Mouse (Mus musculus): ENCODE measurements around the gene Fibp. TPM values are rescaled to one million over a fixed set of nuclear protein-coding genes. Genes with fewer than 3 reads are reported as not detected.

The Fibp gene
- polyA plus RNA-seq, 1 experiment: 143 TPM

DNA sequence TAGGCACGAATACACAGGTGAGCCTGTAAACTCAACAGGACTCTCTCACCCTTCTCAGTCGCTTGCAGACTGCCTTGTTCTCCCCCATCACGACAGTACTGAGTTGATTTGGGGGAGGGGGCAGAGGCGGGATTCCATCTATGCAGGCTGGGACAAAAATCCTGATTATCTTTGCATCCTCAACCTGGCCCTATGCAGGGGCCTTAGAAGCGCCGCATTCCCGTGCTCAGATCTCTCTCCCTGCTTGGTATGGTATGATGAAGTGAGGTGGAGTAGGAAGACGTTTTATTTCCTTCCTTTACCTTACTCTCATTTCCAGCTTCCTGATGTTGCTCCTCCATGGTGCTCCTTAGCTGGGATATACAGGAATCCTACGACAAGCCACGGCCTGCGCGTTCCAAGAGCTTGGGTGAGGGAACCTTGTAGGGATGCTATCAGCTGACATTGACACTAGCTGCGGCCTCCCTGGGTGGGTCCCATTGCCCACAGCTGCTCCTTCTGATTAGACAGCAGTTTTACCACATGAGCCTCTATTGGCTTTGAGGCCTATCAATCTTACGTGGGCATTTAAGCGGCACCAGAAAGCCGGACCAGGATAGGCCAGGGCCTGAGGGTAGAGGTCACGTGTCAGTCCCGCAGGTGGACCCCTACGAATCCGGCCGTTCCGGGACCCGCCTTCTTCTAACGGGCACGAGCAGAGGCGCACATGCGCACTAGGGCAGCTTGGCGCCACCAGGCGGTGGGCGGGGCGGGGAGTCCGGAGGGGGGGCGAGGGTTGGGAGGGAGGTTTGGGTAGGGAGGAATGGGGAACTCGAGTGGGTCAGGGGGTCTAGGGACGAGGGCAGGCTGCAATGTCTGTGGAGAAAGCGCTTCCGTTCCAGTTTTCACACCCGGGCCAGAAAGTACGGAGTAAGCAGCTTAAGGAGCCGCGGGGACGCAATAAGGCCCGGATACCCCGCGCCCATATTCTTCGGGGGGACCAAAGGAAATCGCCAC is 49.9 kb downstream of the Fibp start, which contains the start of gene Snx32:
Gene Snx32 (minus strand): TSS at position 508 of the 996 bp plus-strand sequence.
- Histone ChIP-seq H3K4me3 (ENCODE audit: low read depth, low read length) (peak within 1 kb of the TSS; percentile 66), H3K27me3 (ENCODE audit: control insufficient read depth, insufficient read depth, low read length) (no peaks in the 10 kb centered on the region), H3K36me3 (ENCODE audit: control insufficient read depth, insufficient read depth, low read length) (no peaks in the 10 kb centered on the region), H3K27ac (ENCODE audit: insufficient read depth, low read depth, low read length) (peak within 1 kb of the TSS; percentile 26; the same call in 1 of the 2 replicates), H3K4me1 (ENCODE audit: control insufficient read depth, insufficient read depth, insufficient read length, low read length) (peaks cover 17% of the 10 kb centered on the region)
- TF ChIP-seq CTCF (IDR thresholded peaks at IDR 0.05; ENCODE audit: extremely low read depth, insufficient read length, insufficient replicate concordance, low read depth, low read length): peak; percentile 20; the same call in 1 of the 2 replicates
- no peak for TF ChIP-seq POLR2A (IDR thresholded peaks at IDR 0.05; ENCODE audit: low read depth, low read length)
- WGBS: 4% methylated on average over 47 of the region's 47 CpGs

GRCm38 (mm10) chr19:5511074-5511632 is 50.7 kb downstream of the Fibp start:
- peaks cover 23% of the 10 kb centered on the region for H3K4me1 ChIP-seq (ENCODE audit: control insufficient read depth, insufficient read depth, insufficient read length, low read length)
- WGBS: 31% methylated on average over 14 of the region's 15 CpGs
- peak overlapping the region; percentile 66 for H3K4me3 ChIP-seq (ENCODE audit: low read depth, low read length)
- H3K36me3 ChIP-seq (ENCODE audit: control insufficient read depth, insufficient read depth, low read length): no peaks in the 10 kb centered on the region
- no peak for TF ChIP-seq POLR2A (IDR thresholded peaks at IDR 0.05; ENCODE audit: low read depth, low read length)
- no peak for TF ChIP-seq CTCF (IDR thresholded peaks at IDR 0.05; ENCODE audit: extremely low read depth, insufficient read length, insufficient replicate concordance, low read depth, low read length)
- H3K27me3 ChIP-seq (ENCODE audit: control insufficient read depth, insufficient read depth, low read length): no peaks in the 10 kb centered on the region
- H3K27ac ChIP-seq (ENCODE audit: insufficient read depth, low read depth, low read length): no peak overlapping the region

DNA sequence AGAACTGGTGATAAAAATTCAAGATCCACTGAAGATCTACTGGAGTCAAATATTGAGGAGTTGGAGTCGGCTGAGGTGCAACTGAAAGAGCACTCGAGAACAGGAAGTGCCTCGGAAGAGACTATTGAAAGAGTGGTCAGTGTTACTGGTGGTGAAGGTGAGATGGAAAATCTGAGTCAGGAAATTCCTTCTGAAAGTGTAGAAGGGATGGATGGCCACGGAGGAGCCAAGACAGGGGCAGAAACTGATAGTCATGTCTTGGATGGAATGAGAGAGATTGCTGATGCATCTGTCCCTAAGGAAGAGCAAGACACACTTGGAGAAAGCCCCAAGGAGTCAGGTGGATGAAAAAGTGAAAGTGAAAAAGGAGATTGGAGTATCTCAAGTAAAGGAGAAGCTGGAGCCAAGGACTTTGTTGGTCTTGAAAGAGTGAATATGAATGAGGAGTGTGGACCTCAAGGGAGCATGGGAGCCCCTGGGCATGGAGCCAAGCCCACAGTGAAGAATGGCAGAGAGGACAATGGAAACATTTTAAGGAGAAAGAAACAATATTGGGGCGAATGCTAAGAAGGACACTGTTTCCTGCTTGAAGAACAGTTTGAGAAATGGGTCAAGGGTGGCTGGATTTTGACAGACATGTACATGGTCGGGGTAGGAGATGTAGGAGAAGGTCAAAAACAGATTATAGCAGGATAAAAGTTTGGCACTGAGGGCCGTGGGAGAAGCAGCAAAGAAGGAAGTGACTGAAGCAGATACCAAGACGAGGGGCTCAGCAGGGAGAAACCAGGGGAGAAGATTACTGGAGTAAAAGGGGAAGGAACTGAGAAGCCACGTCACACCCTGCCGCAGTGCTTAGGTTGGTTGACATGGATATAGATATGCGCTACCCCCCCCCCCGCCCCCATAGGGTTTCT is 51.9 kb downstream of the Fibp start:
- no peaks in the 10 kb centered on the region for H3K27me3 ChIP-seq (ENCODE audit: control insufficient read depth, insufficient read depth, low read length)
- H3K4me1 ChIP-seq (ENCODE audit: control insufficient read depth, insufficient read depth, insufficient read length, low read length): peaks cover 30% of the 10 kb centered on the region
- H3K27ac ChIP-seq (ENCODE audit: insufficient read depth, low read depth, low read length): no peak overlapping the region; the same call in 1 of the 2 replicates
- no peak for TF ChIP-seq CTCF (IDR thresholded peaks at IDR 0.05; ENCODE audit: extremely low read depth, insufficient read length, insufficient replicate concordance, low read depth, low read length)
- no peak for TF ChIP-seq POLR2A (IDR thresholded peaks at IDR 0.05; ENCODE audit: low read depth, low read length)
- no peak overlapping the region for H3K4me3 ChIP-seq (ENCODE audit: low read depth, low read length)
- H3K36me3 ChIP-seq (ENCODE audit: control insufficient read depth, insufficient read depth, low read length): no peaks in the 10 kb centered on the region
- 48% methylated on average over 12 of the region's 12 CpGs for WGBS

GRCm38 (mm10) chr19:5513005-5513349 is 52.6 kb downstream of the Fibp start:
- 81% methylated on average over 3 of the region's 3 CpGs for WGBS
- H3K27ac ChIP-seq (ENCODE audit: insufficient read depth, low read depth, low read length): no peak overlapping the region
- H3K27me3 ChIP-seq (ENCODE audit: control insufficient read depth, insufficient read depth, low read length): no peaks in the 10 kb centered on the region
- H3K4me1 ChIP-seq (ENCODE audit: control insufficient read depth, insufficient read depth, insufficient read length, low read length): peaks cover 35% of the 10 kb centered on the region
- H3K36me3 ChIP-seq (ENCODE audit: control insufficient read depth, insufficient read depth, low read length): no peaks in the 10 kb centered on the region
- H3K4me3 ChIP-seq (ENCODE audit: low read depth, low read length): no peak overlapping the region
- TF ChIP-seq POLR2A (IDR thresholded peaks at IDR 0.05; ENCODE audit: low read depth, low read length): no peak
- TF ChIP-seq CTCF (IDR thresholded peaks at IDR 0.05; ENCODE audit: extremely low read depth, insufficient read length, insufficient replicate concordance, low read depth, low read length): no peak

Other genes with a start within 250 kb of the Fibp start
- gene Pacs1, start 187.5 kb upstream of the Fibp start, polyA plus RNA-seq (2012; rRNA removed): 5.9 and 8.9 TPM in 2 replicates
- 37.2 and 66.7 TPM in 2 replicates for gene Sf3b2, start 165.2 kb upstream of the Fibp start, polyA plus RNA-seq (2012; rRNA removed)
- 0.04 TPM in 1 of 2 replicates, not detected in the other for gene Gal3st3, start 162.3 kb upstream of the Fibp start, polyA plus RNA-seq (2012; rRNA removed)
- not detected in 2 replicates for gene Catsper1, start 124.9 kb upstream of the Fibp start, polyA plus RNA-seq (2012; rRNA removed)
- gene Cst6, start 111.0 kb upstream of the Fibp start, polyA plus RNA-seq (2012; rRNA removed): 226 and 874 TPM in 2 replicates
- gene Eif1ad, start 93.9 kb upstream of the Fibp start, polyA plus RNA-seq (2012; rRNA removed): 11.8 and 27.0 TPM in 2 replicates
- gene Banf1, start 93.4 kb upstream of the Fibp start, polyA plus RNA-seq (2012; rRNA removed): 63.6 and 100 TPM in 2 replicates
- 7.3 and 27.7 TPM in 2 replicates for gene Sart1, start 71.9 kb upstream of the Fibp start, polyA plus RNA-seq (2012; rRNA removed)
- gene Tsga10ip, start 58.1 kb upstream of the Fibp start, polyA plus RNA-seq (2012; rRNA removed): 1.4 and 8.3 TPM in 2 replicates
- gene Drap1, start 35.6 kb upstream of the Fibp start, polyA plus RNA-seq (2012; rRNA removed): 32.9 and 63.2 TPM in 2 replicates
- gene AI837181, start 35.5 kb upstream of the Fibp start, polyA plus RNA-seq (2012; rRNA removed): 41.8 and 76.3 TPM in 2 replicates
- gene Fosl1, start 13.1 kb upstream of the Fibp start, polyA plus RNA-seq (2012; rRNA removed): 0.91 and 2.6 TPM in 2 replicates
- gene Ccdc85b, start 2.7 kb upstream of the Fibp start, polyA plus RNA-seq (2012; rRNA removed): 3.3 and 4.4 TPM in 2 replicates
- gene Ctsw, start 7.9 kb downstream of the Fibp start, polyA plus RNA-seq (2012; rRNA removed): 8.2 and 10.2 TPM in 2 replicates
- gene Efemp2, start 13.3 kb downstream of the Fibp start, polyA plus RNA-seq (2012; rRNA removed): 22.4 and 26.5 TPM in 2 replicates
- gene Mus81, start 27.8 kb downstream of the Fibp start, polyA plus RNA-seq (2012; rRNA removed): 19.9 and 29.1 TPM in 2 replicates
- gene Cfl1, start 29.8 kb downstream of the Fibp start, polyA plus RNA-seq (2012; rRNA removed): 320 and 703 TPM in 2 replicates
- gene 1700020D05Rik, start 43.2 kb downstream of the Fibp start, polyA plus RNA-seq (2012; rRNA removed): 0.19 TPM in 1 of 2 replicates, not detected in the other
- 1.7 and 3.2 TPM in 2 replicates for gene Snx32, start 49.9 kb downstream of the Fibp start, polyA plus RNA-seq (2012; rRNA removed)
- 28.5 and 55.3 TPM in 2 replicates for gene Ovol1, start 100.0 kb downstream of the Fibp start, polyA plus RNA-seq (2012; rRNA removed)
- 20.2 and 37.1 TPM in 2 replicates for gene Ap5b1, start 107.4 kb downstream of the Fibp start, polyA plus RNA-seq (2012; rRNA removed)
- 47.0 and 68.0 TPM in 2 replicates for gene Rnaseh2c, start 141.3 kb downstream of the Fibp start, polyA plus RNA-seq (2012; rRNA removed)
- gene Kat5, start 149.6 kb downstream of the Fibp start, polyA plus RNA-seq (2012; rRNA removed): 19.0 and 40.4 TPM in 2 replicates
- 35.8 and 61.0 TPM in 2 replicates for gene Rela, start 176.9 kb downstream of the Fibp start, polyA plus RNA-seq (2012; rRNA removed)
- 35.1 and 54.0 TPM in 2 replicates for gene Sipa1, start 203.1 kb downstream of the Fibp start, polyA plus RNA-seq (2012; rRNA removed)
- gene Map3k11, start 228.1 kb downstream of the Fibp start, polyA plus RNA-seq (2012; rRNA removed): 65.8 and 169 TPM in 2 replicates
- gene Pcnx3, start 228.3 kb downstream of the Fibp start, polyA plus RNA-seq (2012; rRNA removed): 85.4 and 150 TPM in 2 replicates
- 0.57 TPM in 1 of 2 replicates, not detected in the other for gene Kcnk7, start 243.8 kb downstream of the Fibp start, polyA plus RNA-seq (2012; rRNA removed)

Data from small intestine, adult 2 months (tissue).